Mouse (Mus musculus): ENCODE data around the gene Rsl1. TPM values are rescaled to one million over a fixed set of nuclear protein-coding genes. Genes with fewer than 3 reads are reported as not detected.
"Not testable (repeated sequence)": the region's sequence is repeated elsewhere in the genome, so short reads cannot be mapped to it uniquely, and the experiment has no call there.

Rsl1 gene
- 2.9 and 3.5 TPM in 2 replicates for total RNA-seq (2012; rRNA removed)

GRCm38 (mm10) chr13:67172991-67173722 lies at the start of gene Rsl1:
Gene Rsl1, plus strand, starts transcription at chr13:67173182.
- not testable (repeated sequence) for H3K9me3 ChIP-seq (ENCODE audit: control insufficient read depth, insufficient read depth, low read depth, low read length); H3K4me1 ChIP-seq (ENCODE audit: control insufficient read depth in 2 of 2, insufficient read depth in 2 of 2, low read length in 2 of 2, poor library complexity in 1 of 2); H3K36me3 ChIP-seq (ENCODE audit: control insufficient read depth, insufficient read depth, low read length, poor library complexity, severe bottlenecking)
- peak; percentile 86 for TF ChIP-seq HCFC1 (IDR thresholded peaks at IDR 0.05; ENCODE audit: borderline replicate concordance, insufficient read depth, low read length)
- Histone ChIP-seq H3K9ac (ENCODE audit: insufficient read depth, low read depth, low read length, poor library complexity, severe bottlenecking) (peak within 1 kb of the TSS; percentile 75), H3K27ac (ENCODE audit: insufficient read depth, low read depth, low read length, poor library complexity, severe bottlenecking) (0 out of 2 replicates have a peak within 1 kb of the TSS, but pooled peaks have one; percentile 47), H3K4me3 (ENCODE audit: insufficient read depth in 1 of 2, low read depth in 1 of 2, low read length in 2 of 2, poor library complexity in 1 of 2, severe bottlenecking in 1 of 2) (peak within 1 kb of the TSS; percentile 82 to 84)
- peak; percentile 60 for DNase-seq (ENCODE audit: low read depth, low spot score)
- in situ Hi-C loops (cut with MboI; ENCODE audit: low sequenced_read_pairs in 2 of 2, unreplicated experiment in 2 of 2) = loop anchor here in 1 of 2 experiments (25.0 kb wide), 1 partner anchor 214 kb away; the partner anchor contains the start of genes Gm28041, Zfp429 and Zfp456

DNA sequence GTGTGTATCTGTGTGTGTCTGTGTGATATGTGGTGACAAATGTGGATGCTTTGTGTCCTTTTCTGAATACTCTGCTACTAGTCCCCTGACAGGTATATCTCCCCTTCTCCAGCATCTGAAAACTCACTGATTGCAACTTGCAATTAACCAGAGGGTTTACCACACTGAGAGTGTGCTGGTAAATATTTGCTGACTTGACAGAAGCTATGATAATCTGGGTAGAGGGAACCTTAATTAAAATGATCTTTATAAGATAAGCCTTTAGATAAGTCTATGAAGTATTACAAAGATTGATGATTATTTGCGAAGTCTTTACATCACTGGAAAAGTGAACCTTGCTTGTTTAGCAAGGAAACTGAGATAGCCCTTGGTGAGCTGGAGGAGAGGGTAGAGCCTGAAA lies 48.5 kb upstream of the Rsl1 start:
- no peak for TF ChIP-seq ZNF384 (IDR thresholded peaks at IDR 0.05; ENCODE audit: low read depth, low read length)
- TF ChIP-seq MAFK (IDR thresholded peaks at IDR 0.05; ENCODE audit: insufficient read depth, low read depth, low read length) = 0 out of 2 replicates have a peak, but pooled peaks have one; percentile 54
- in situ Hi-C loops (cut with MboI; ENCODE audit: low sequenced_read_pairs in 2 of 2, unreplicated experiment in 2 of 2) = no loop called here
- Histone ChIP-seq H3K4me1 (ENCODE audit: control insufficient read depth in 2 of 2, insufficient read depth in 2 of 2, low read length in 2 of 2, poor library complexity in 1 of 2) (no peaks in the 10 kb centered on the region), H3K9ac (ENCODE audit: insufficient read depth, low read depth, low read length, poor library complexity, severe bottlenecking) (no peak overlapping the region), H3K27ac (ENCODE audit: insufficient read depth, low read depth, low read length, poor library complexity, severe bottlenecking) (no peak overlapping the region), H3K4me3 (ENCODE audit: insufficient read depth in 1 of 2, low read depth in 1 of 2, low read length in 2 of 2, poor library complexity in 1 of 2, severe bottlenecking in 1 of 2) (no peak overlapping the region), H3K9me3 (ENCODE audit: control insufficient read depth, insufficient read depth, low read depth, low read length) (no peaks in the 10 kb centered on the region), H3K36me3 (ENCODE audit: control insufficient read depth, insufficient read depth, low read length, poor library complexity, severe bottlenecking) (no peaks in the 10 kb centered on the region)
- no peak for DNase-seq (ENCODE audit: low read depth, low spot score)

- in situ Hi-C loops (cut with MboI; ENCODE audit: low sequenced_read_pairs in 2 of 2, unreplicated experiment in 2 of 2); H3K9ac ChIP-seq (ENCODE audit: insufficient read depth, low read depth, low read length, poor library complexity, severe bottlenecking); H3K4me1 ChIP-seq (ENCODE audit: control insufficient read depth in 2 of 2, insufficient read depth in 2 of 2, low read length in 2 of 2, poor library complexity in 1 of 2); H3K27ac ChIP-seq (ENCODE audit: insufficient read depth, low read depth, low read length, poor library complexity, severe bottlenecking); H3K36me3 ChIP-seq (ENCODE audit: control insufficient read depth, insufficient read depth, low read length, poor library complexity, severe bottlenecking); DNase-seq (ENCODE audit: low read depth, low spot score); H3K9me3 ChIP-seq (ENCODE audit: control insufficient read depth, insufficient read depth, low read depth, low read length): not testable (repeated sequence)
- peak overlapping the region in 1 of 2 experiments; percentile 79; a peak in 2 of 4 replicates for H3K4me3 ChIP-seq (ENCODE audit: insufficient read depth in 1 of 2, low read depth in 1 of 2, low read length in 2 of 2, poor library complexity in 1 of 2, severe bottlenecking in 1 of 2)
Observed at GRCm38 (mm10) chr13:67127507-67127906, 45.5 kb upstream of the Rsl1 start.

- Histone ChIP-seq H3K4me3 (ENCODE audit: insufficient read depth in 1 of 2, low read depth in 1 of 2, low read length in 2 of 2, poor library complexity in 1 of 2, severe bottlenecking in 1 of 2) (peak overlapping the region; percentile 79 to 84), H3K36me3 (ENCODE audit: control insufficient read depth, insufficient read depth, low read length, poor library complexity, severe bottlenecking) (no peaks in the 10 kb centered on the region), H3K4me1 (ENCODE audit: control insufficient read depth in 2 of 2, insufficient read depth in 2 of 2, low read length in 2 of 2, poor library complexity in 1 of 2) (no peaks in the 10 kb centered on the region), H3K9ac (ENCODE audit: insufficient read depth, low read depth, low read length, poor library complexity, severe bottlenecking) (peak overlapping the region; percentile 69), H3K27ac (ENCODE audit: insufficient read depth, low read depth, low read length, poor library complexity, severe bottlenecking) (no peak overlapping the region), H3K9me3 (ENCODE audit: control insufficient read depth, insufficient read depth, low read depth, low read length) (no peaks in the 10 kb centered on the region)
- peak; percentile 59 for DNase-seq (ENCODE audit: low read depth, low spot score)
- TF ChIP-seq ZC3H11A (IDR thresholded peaks at IDR 0.05; ENCODE audit: borderline replicate concordance, low read depth, low read length) = no peak
- 0 out of 2 replicates have a peak, but pooled peaks have one; percentile 10 for TF ChIP-seq MAFK (IDR thresholded peaks at IDR 0.05; ENCODE audit: insufficient read depth, low read depth, low read length)
- peak; percentile 91 for TF ChIP-seq HCFC1 (IDR thresholded peaks at IDR 0.05; ENCODE audit: borderline replicate concordance, insufficient read depth, low read length)
- in situ Hi-C loops (cut with MboI; ENCODE audit: low sequenced_read_pairs in 2 of 2, unreplicated experiment in 2 of 2) = no loop called here
Observed at GRCm38 (mm10) chr13:67128038-67128721, 44.8 kb upstream of the Rsl1 start.

GRCm38 (mm10) chr13:67166122-67166521 lies 6.9 kb upstream of the Rsl1 start:
- H3K4me3 ChIP-seq (ENCODE audit: insufficient read depth in 1 of 2, low read depth in 1 of 2, low read length in 2 of 2, poor library complexity in 1 of 2, severe bottlenecking in 1 of 2); H3K9me3 ChIP-seq (ENCODE audit: control insufficient read depth, insufficient read depth, low read depth, low read length); DNase-seq (ENCODE audit: low read depth, low spot score); H3K36me3 ChIP-seq (ENCODE audit: control insufficient read depth, insufficient read depth, low read length, poor library complexity, severe bottlenecking); H3K4me1 ChIP-seq (ENCODE audit: control insufficient read depth in 2 of 2, insufficient read depth in 2 of 2, low read length in 2 of 2, poor library complexity in 1 of 2); H3K9ac ChIP-seq (ENCODE audit: insufficient read depth, low read depth, low read length, poor library complexity, severe bottlenecking); H3K27ac ChIP-seq (ENCODE audit: insufficient read depth, low read depth, low read length, poor library complexity, severe bottlenecking): not testable (repeated sequence)
- in situ Hi-C loops (cut with MboI; ENCODE audit: low sequenced_read_pairs in 2 of 2, unreplicated experiment in 2 of 2) = loop anchor here (10.0 to 25.0 kb wide), 2 partner anchors 209 to 221 kb away; partner anchors contain the start of genes Gm28041 (in 2 of the 2), Zfp456 (in 2 of the 2) and Zfp429 (in 1 of the 2)

Measured in ES-E14 (cell line).